Mouse (Mus musculus): ENCODE data around the gene Dynlt1f. TPM values are rescaled to one million over a fixed set of nuclear protein-coding genes. Genes with fewer than 3 reads are reported as not detected.
"Not testable (repeated sequence)": the region's sequence is repeated elsewhere in the genome, so short reads cannot be mapped to it uniquely, and the experiment has no call there.

The Dynlt1f gene
- polyA plus RNA-seq, 1 experiment from 2014 or later = 367 TPM

GRCm38 (mm10) chr17:6650904-6651565 is 4.7 kb downstream of the Dynlt1f start:
- WGBS = 75% methylated on average over 3 of the region's 7 CpGs
- H3K27ac ChIP-seq (ENCODE audit: low read depth, low read length); ATAC-seq (ENCODE audit: low read depth); H3K9me3 ChIP-seq (ENCODE audit: control insufficient read depth, low read length); H3K9ac ChIP-seq (replicated peaks; ENCODE audit: low read depth, low read length); H3K4me2 ChIP-seq (ENCODE audit: low read depth, low read length); H3K4me1 ChIP-seq (ENCODE audit: control insufficient read depth, insufficient read depth, low read length); H3K36me3 ChIP-seq (ENCODE audit: control insufficient read depth, insufficient read depth, low read length); H3K4me3 ChIP-seq (ENCODE audit: low read depth, low read length); H3K27me3 ChIP-seq (ENCODE audit: control insufficient read depth, insufficient read depth, low read length): not testable (repeated sequence)

- not testable (repeated sequence) for ATAC-seq (ENCODE audit: low read depth); H3K4me3 ChIP-seq (ENCODE audit: low read depth, low read length); H3K4me1 ChIP-seq (ENCODE audit: control insufficient read depth, insufficient read depth, low read length); H3K4me2 ChIP-seq (ENCODE audit: low read depth, low read length); H3K9me3 ChIP-seq (ENCODE audit: control insufficient read depth, low read length); H3K9ac ChIP-seq (replicated peaks; ENCODE audit: low read depth, low read length); H3K27ac ChIP-seq (ENCODE audit: low read depth, low read length); H3K27me3 ChIP-seq (ENCODE audit: control insufficient read depth, insufficient read depth, low read length); H3K36me3 ChIP-seq (ENCODE audit: control insufficient read depth, insufficient read depth, low read length)
- WGBS = 90% methylated on average over 3 of the region's 3 CpGs
These were observed 8.2 kb downstream of the Dynlt1f start for GRCm38 (mm10) chr17:6647452-6647851.

GRCm38 (mm10) chr17:6646841-6647240 is 8.9 kb downstream of the Dynlt1f start:
- not testable (repeated sequence) for ATAC-seq (ENCODE audit: low read depth); H3K9ac ChIP-seq (replicated peaks; ENCODE audit: low read depth, low read length); H3K27ac ChIP-seq (ENCODE audit: low read depth, low read length); H3K27me3 ChIP-seq (ENCODE audit: control insufficient read depth, insufficient read depth, low read length); H3K9me3 ChIP-seq (ENCODE audit: control insufficient read depth, low read length); H3K4me3 ChIP-seq (ENCODE audit: low read depth, low read length); H3K36me3 ChIP-seq (ENCODE audit: control insufficient read depth, insufficient read depth, low read length); H3K4me1 ChIP-seq (ENCODE audit: control insufficient read depth, insufficient read depth, low read length); H3K4me2 ChIP-seq (ENCODE audit: low read depth, low read length)
- 100% methylated on average over 7 of the region's 8 CpGs for WGBS

DNA sequence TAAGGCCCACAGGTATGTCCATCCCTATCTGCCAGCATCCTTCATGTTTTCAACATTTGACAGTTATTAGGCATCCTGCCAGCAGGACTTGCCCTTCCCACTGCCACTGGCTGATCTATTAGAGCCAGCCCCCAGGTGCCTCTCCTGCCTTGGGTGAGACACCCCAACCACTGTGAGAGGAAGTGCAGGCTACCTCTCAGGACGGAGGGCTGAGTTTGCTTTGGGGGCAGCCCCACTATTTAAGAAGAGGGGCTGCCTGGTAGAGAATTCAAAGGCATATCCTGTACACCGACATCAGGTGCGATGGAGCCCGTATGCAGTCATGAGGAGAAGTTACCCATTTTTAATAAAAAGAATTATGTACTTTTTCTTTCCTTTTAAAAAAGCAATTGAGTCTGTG is 10.0 kb downstream of the Dynlt1f start:
- H3K27ac ChIP-seq (ENCODE audit: low read depth, low read length); H3K9me3 ChIP-seq (ENCODE audit: control insufficient read depth, low read length); H3K36me3 ChIP-seq (ENCODE audit: control insufficient read depth, insufficient read depth, low read length); H3K27me3 ChIP-seq (ENCODE audit: control insufficient read depth, insufficient read depth, low read length); H3K4me2 ChIP-seq (ENCODE audit: low read depth, low read length); ATAC-seq (ENCODE audit: low read depth); H3K9ac ChIP-seq (replicated peaks; ENCODE audit: low read depth, low read length); H3K4me1 ChIP-seq (ENCODE audit: control insufficient read depth, insufficient read depth, low read length); H3K4me3 ChIP-seq (ENCODE audit: low read depth, low read length): not testable (repeated sequence)
- WGBS = 90% methylated on average over 3 of the region's 4 CpGs

DNA sequence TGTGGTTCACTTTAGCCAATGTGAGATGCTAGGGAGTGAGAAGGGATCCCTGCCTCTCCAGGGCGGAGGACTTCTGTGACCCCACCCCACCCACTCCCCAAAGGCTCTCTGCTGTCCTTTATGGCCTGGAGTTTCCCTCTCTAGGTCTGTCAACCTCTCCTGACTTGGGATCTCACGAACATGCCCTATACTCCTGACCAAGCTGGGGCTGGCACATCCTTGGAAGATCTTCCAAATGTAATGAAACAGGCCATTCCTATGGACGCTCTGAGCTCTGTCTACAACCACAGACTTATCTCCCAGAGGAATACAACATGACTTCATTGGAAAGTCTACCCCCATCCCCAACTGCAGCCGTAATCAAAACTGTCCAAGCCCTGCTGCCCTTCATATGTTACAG is 11.0 kb downstream of the Dynlt1f start:
- 92% methylated on average over 4 of the region's 4 CpGs for WGBS
- not testable (repeated sequence) for H3K36me3 ChIP-seq (ENCODE audit: control insufficient read depth, insufficient read depth, low read length); H3K4me1 ChIP-seq (ENCODE audit: control insufficient read depth, insufficient read depth, low read length); H3K4me2 ChIP-seq (ENCODE audit: low read depth, low read length); H3K9me3 ChIP-seq (ENCODE audit: control insufficient read depth, low read length); ATAC-seq (ENCODE audit: low read depth); H3K27me3 ChIP-seq (ENCODE audit: control insufficient read depth, insufficient read depth, low read length); H3K4me3 ChIP-seq (ENCODE audit: low read depth, low read length); H3K9ac ChIP-seq (replicated peaks; ENCODE audit: low read depth, low read length); H3K27ac ChIP-seq (ENCODE audit: low read depth, low read length)

DNA sequence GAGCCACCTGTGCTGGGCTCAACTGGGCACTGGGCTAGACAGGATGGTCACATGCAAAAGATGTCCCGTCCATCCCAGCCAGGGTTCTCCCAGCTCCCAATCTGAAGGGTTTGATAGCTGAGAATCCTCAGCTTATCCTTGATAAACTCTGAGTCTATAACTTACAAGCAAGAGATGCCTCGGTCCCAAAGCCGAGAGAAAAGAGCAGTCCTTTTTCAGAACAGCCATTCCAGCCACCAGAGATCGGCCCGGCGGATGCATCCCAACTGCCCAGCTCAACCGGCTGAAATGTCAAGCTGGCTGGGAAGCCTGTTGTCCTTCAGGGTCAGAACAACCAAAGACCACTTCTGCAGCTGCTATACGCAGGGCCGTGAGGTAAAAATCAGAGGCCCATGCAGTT is 11.5 kb downstream of the Dynlt1f start:
- not testable (repeated sequence) for ATAC-seq (ENCODE audit: low read depth); H3K36me3 ChIP-seq (ENCODE audit: control insufficient read depth, insufficient read depth, low read length); H3K9ac ChIP-seq (replicated peaks; ENCODE audit: low read depth, low read length); H3K27ac ChIP-seq (ENCODE audit: low read depth, low read length); H3K27me3 ChIP-seq (ENCODE audit: control insufficient read depth, insufficient read depth, low read length); H3K4me1 ChIP-seq (ENCODE audit: control insufficient read depth, insufficient read depth, low read length); H3K4me3 ChIP-seq (ENCODE audit: low read depth, low read length); H3K9me3 ChIP-seq (ENCODE audit: control insufficient read depth, low read length); H3K4me2 ChIP-seq (ENCODE audit: low read depth, low read length)
- WGBS = 85% methylated on average over 7 of the region's 9 CpGs

DNA sequence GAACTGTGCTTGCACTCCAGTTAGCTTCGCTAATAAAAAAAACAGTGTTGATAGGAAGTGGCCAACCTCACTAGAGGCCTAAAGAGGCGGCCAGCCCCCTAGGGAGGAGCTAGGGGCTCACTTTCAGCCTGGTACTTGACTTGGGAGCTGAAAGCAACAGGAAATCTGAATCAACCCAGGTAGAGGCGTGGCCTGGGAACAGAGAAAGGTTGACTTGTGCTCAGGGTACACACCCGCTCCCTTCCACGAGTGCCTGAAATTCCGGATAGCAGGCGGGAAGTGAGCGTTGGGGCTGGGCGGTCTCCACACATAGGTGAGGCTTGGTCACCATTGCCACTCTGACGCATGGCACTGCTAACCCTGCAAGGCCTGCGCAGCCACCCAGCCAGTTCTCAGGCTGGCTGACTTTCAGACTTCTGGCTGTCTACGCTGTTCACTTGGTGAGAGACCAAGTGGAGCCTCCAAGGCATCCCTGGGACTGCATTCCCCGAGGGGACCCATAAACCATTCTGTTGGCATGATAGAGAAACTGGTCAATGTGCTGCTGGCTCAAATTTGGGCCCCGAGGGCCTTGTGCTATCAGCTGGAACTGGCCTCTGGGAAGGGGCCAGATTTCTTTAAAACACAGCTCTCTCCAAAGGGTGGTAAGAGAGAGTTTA is 14.8 kb downstream of the Dynlt1f start:
- H3K36me3 ChIP-seq (ENCODE audit: control insufficient read depth, insufficient read depth, low read length); H3K27ac ChIP-seq (ENCODE audit: low read depth, low read length); H3K4me3 ChIP-seq (ENCODE audit: low read depth, low read length); H3K9me3 ChIP-seq (ENCODE audit: control insufficient read depth, low read length); H3K4me1 ChIP-seq (ENCODE audit: control insufficient read depth, insufficient read depth, low read length); H3K27me3 ChIP-seq (ENCODE audit: control insufficient read depth, insufficient read depth, low read length); ATAC-seq (ENCODE audit: low read depth); H3K4me2 ChIP-seq (ENCODE audit: low read depth, low read length); H3K9ac ChIP-seq (replicated peaks; ENCODE audit: low read depth, low read length): not testable (repeated sequence)
- WGBS = 85% methylated on average over 14 of the region's 14 CpGs

GRCm38 (mm10) chr17:6640044-6640637 is 15.6 kb downstream of the Dynlt1f start:
- ATAC-seq (ENCODE audit: low read depth); H3K9ac ChIP-seq (replicated peaks; ENCODE audit: low read depth, low read length); H3K4me1 ChIP-seq (ENCODE audit: control insufficient read depth, insufficient read depth, low read length); H3K36me3 ChIP-seq (ENCODE audit: control insufficient read depth, insufficient read depth, low read length); H3K4me3 ChIP-seq (ENCODE audit: low read depth, low read length); H3K4me2 ChIP-seq (ENCODE audit: low read depth, low read length); H3K27ac ChIP-seq (ENCODE audit: low read depth, low read length); H3K27me3 ChIP-seq (ENCODE audit: control insufficient read depth, insufficient read depth, low read length); H3K9me3 ChIP-seq (ENCODE audit: control insufficient read depth, low read length): not testable (repeated sequence)
- 90% methylated on average over 9 of the region's 10 CpGs for WGBS

GRCm38 (mm10) chr17:6639486-6639885 is 16.2 kb downstream of the Dynlt1f start:
- not testable (repeated sequence) for H3K27ac ChIP-seq (ENCODE audit: low read depth, low read length); H3K4me2 ChIP-seq (ENCODE audit: low read depth, low read length); H3K4me3 ChIP-seq (ENCODE audit: low read depth, low read length); H3K27me3 ChIP-seq (ENCODE audit: control insufficient read depth, insufficient read depth, low read length); H3K36me3 ChIP-seq (ENCODE audit: control insufficient read depth, insufficient read depth, low read length); H3K9me3 ChIP-seq (ENCODE audit: control insufficient read depth, low read length); H3K4me1 ChIP-seq (ENCODE audit: control insufficient read depth, insufficient read depth, low read length); ATAC-seq (ENCODE audit: low read depth); H3K9ac ChIP-seq (replicated peaks; ENCODE audit: low read depth, low read length)
- 95% methylated on average over 15 of the region's 21 CpGs for WGBS
